Mouse (Mus musculus): Measurements from ENCODE around the gene Tmem140. TPM values are rescaled to one million over a fixed set of nuclear protein-coding genes. Genes with fewer than 3 reads are reported as not detected.
A peak's percentile ranks its signal among the peaks of the same experiment; 100 is the strongest.

Gene Tmem140
- total RNA-seq, 1 experiment from 2014 or later, result 22.5 TPM

GRCm38 (mm10) chr6:34909631-34910345 is 46.8 kb downstream of the Tmem140 start:
- DNase-seq, result peak; percentile 22

- peak; percentile 97 for DNase-seq
Observed at GRCm38 (mm10) chr6:34910371-34911219, 47.6 kb downstream of the Tmem140 start, which contains the start of gene Wdr91. TSS of gene Wdr91 (minus strand) at chr6:34910876.

GRCm38 (mm10) chr6:34913341-34914040 is 50.5 kb downstream of the Tmem140 start:
- no peak for DNase-seq

GRCm38 (mm10) chr6:34914462-34914861 is 51.5 kb downstream of the Tmem140 start:
- no peak for DNase-seq

GRCm38 (mm10) chr6:34919146-34919545 is 56.2 kb downstream of the Tmem140 start:
- no peak for DNase-seq

- no peak for DNase-seq
Observed at GRCm38 (mm10) chr6:34919956-34920355, 57.0 kb downstream of the Tmem140 start, which contains the start of gene Stra8. TSS of gene Stra8 (plus strand) at chr6:34920163.

GRCm38 (mm10) chr6:34920631-34921030 is 57.7 kb downstream of the Tmem140 start:
- no peak for DNase-seq

GRCm38 (mm10) chr6:34921941-34922340 is 59.0 kb downstream of the Tmem140 start:
- peak; percentile 74 for DNase-seq

Other genes with a start within 250 kb of the Tmem140 start
- 12.5 and 17.1 TPM in 2 replicates for gene Agbl3, start 82.7 kb upstream of the Tmem140 start, total RNA-seq (2021)
- gene Cyren, start 14.9 kb downstream of the Tmem140 start, total RNA-seq (2021), result 8.1 and 8.5 TPM in 2 replicates
- gene Wdr91, start 47.7 kb downstream of the Tmem140 start, total RNA-seq (2021), result 25.5 and 29.3 TPM in 2 replicates
- gene Stra8, start 57.0 kb downstream of the Tmem140 start, total RNA-seq (2021), result not detected in 2 replicates
- 0.30 TPM in 1 of 2 replicates, not detected in the other for gene Slc23a4, start 125.3 kb downstream of the Tmem140 start, total RNA-seq (2021)

Measured in adrenal gland, postnatal 14 days (tissue).